Mouse (Mus musculus) embryonic facial prominence, embryonic 10.5 days (tissue): ENCODE measurements around the gene Gpc3. TPM values are rescaled to one million over a fixed set of nuclear protein-coding genes. Genes with fewer than 3 reads are reported as not detected.

Experiments
- DNase-seq: peaks from one replicate; pipeline ENCODE4 v3.0.0-alpha.2; 2017; ENCODE audit warnings: low spot score
- H3K27ac ChIP-seq: fragments of 300-500 bp; sonication (generic); replicated peaks from 2 replicates; pipeline ENCODE4 v1.5.1; 2016; ENCODE audit warnings: mild to moderate bottlenecking
- H3K27me3 ChIP-seq: fragments of 300-500 bp; sonication (generic); replicated peaks from 2 replicates; pipeline ENCODE4 v1.6.1; 2016; ENCODE audit warnings: low read depth, mild to moderate bottlenecking; ENCODE audit not compliant: poor library complexity, severe bottlenecking
- H3K36me3 ChIP-seq: fragments of 300-500 bp; sonication (generic); replicated peaks from 2 replicates; pipeline ENCODE4 v1.6.1; 2016; ENCODE audit warnings: mild to moderate bottlenecking, moderate library complexity
- H3K4me1 ChIP-seq: fragments of 300-500 bp; sonication (generic); 2 replicates; pipeline ENCODE4 v1.6.1; 2016
- H3K4me3 ChIP-seq: fragments of 300-500 bp; sonication (generic); 2 replicates; pipeline ENCODE4 v1.5.1; 2016; ENCODE audit warnings: mild to moderate bottlenecking, moderate library complexity
- H3K9me3 ChIP-seq: fragments of 300-500 bp; sonication (generic); 2 replicates; pipeline ENCODE4 v1.6.1; 2016; ENCODE audit warnings: mild to moderate bottlenecking
- WGBS: fragments of 180-500 bp; shearing (Covaris S2); methylation state at CpG from one replicate; pipeline ENCODE4 v1.1.7; 2016; 5-methylcytosine and 5-hydroxymethylcytosine counted together
- polyA plus RNA-seq: library from polyadenylated mRNA; unstranded; fragments of >200 nt; fragmentation: Nextera tagmentation; extraction: Ambion mirVana; gene quantifications from 2 replicates; pipeline ENCODE4 v1.2.1, GENCODE M21; 2016

The Gpc3 gene
- polyA plus RNA-seq, 1 experiment from 2014 or later: 722 TPM

- WGBS: 49% methylated on average over 5 of the region's 5 CpGs
- Histone ChIP-seq H3K4me1 (peaks cover 41% of the 10 kb centered on the region), H3K36me3 (no peaks in the 10 kb centered on the region), H3K27me3 (peaks cover 54% of the 10 kb centered on the region), H3K9me3 (no peaks in the 10 kb centered on the region), H3K4me3 (no peak overlapping the region), H3K27ac (0 out of 2 replicates have a peak overlapping the region, but pooled peaks have one; percentile 67)
- DNase-seq: no peak
Observed at GRCm38 (mm10) chrX:52616152-52616551, 2.4 kb upstream of the Gpc3 start.

GRCm38 (mm10) chrX:52614031-52614381, 256 bp upstream of the Gpc3 start:
- H3K9me3 ChIP-seq: no peaks in the 10 kb centered on the region
- peak; percentile 92 for DNase-seq
- H3K27me3 ChIP-seq: peaks cover 57% of the 10 kb centered on the region
- H3K4me3 ChIP-seq: peak overlapping the region; percentile 74
- H3K36me3 ChIP-seq: no peaks in the 10 kb centered on the region
- H3K27ac ChIP-seq: peak overlapping the region; percentile 90
- peaks cover 41% of the 10 kb centered on the region for H3K4me1 ChIP-seq
- 21% methylated on average over 23 of the region's 23 CpGs for WGBS

GRCm38 (mm10) chrX:52612806-52613205, 944 bp downstream of the Gpc3 start:
- H3K27me3 ChIP-seq: peaks cover 50% of the 10 kb centered on the region
- WGBS: 12% methylated on average over 12 of the region's 12 CpGs
- no peaks in the 10 kb centered on the region for H3K9me3 ChIP-seq
- H3K4me3 ChIP-seq: peak overlapping the region; percentile 74
- H3K36me3 ChIP-seq: no peaks in the 10 kb centered on the region
- DNase-seq: no peak
- H3K4me1 ChIP-seq: peaks cover 32% of the 10 kb centered on the region
- peak overlapping the region; percentile 90 for H3K27ac ChIP-seq

- Histone ChIP-seq H3K27me3 (peaks cover 43% of the 10 kb centered on the region), H3K27ac (peak overlapping the region; percentile 90), H3K4me3 (peak overlapping the region; percentile 74), H3K36me3 (no peaks in the 10 kb centered on the region), H3K9me3 (no peaks in the 10 kb centered on the region), H3K4me1 (peaks cover 26% of the 10 kb centered on the region)
- no peak for DNase-seq
- WGBS: 21% methylated on average over 28 of the region's 28 CpGs
Observed at GRCm38 (mm10) chrX:52611987-52612670, 1.6 kb downstream of the Gpc3 start.

- Histone ChIP-seq H3K27ac (peak overlapping the region; percentile 90), H3K4me3 (peak overlapping the region; percentile 74), H3K27me3 (peaks cover 39% of the 10 kb centered on the region), H3K4me1 (peaks cover 23% of the 10 kb centered on the region), H3K9me3 (no peaks in the 10 kb centered on the region), H3K36me3 (no peaks in the 10 kb centered on the region; the same call in 1 of the 2 replicates)
- DNase-seq: no peak
- WGBS: 40% methylated on average over 6 of the region's 6 CpGs
Observed at GRCm38 (mm10) chrX:52611541-52611940, 2.2 kb downstream of the Gpc3 start.

- no peak overlapping the region for H3K27ac ChIP-seq
- DNase-seq: no peak
- no peaks in the 10 kb centered on the region for H3K4me1 ChIP-seq
- no peak overlapping the region for H3K4me3 ChIP-seq
- WGBS: 69% methylated on average over 4 of the region's 4 CpGs
- H3K36me3 ChIP-seq: peaks cover 27% of the 10 kb centered on the region
- H3K27me3 ChIP-seq: no peaks in the 10 kb centered on the region
- no peaks in the 10 kb centered on the region for H3K9me3 ChIP-seq
Observed at GRCm38 (mm10) chrX:52603143-52603542, 10.6 kb downstream of the Gpc3 start.

- WGBS: 74% methylated on average over 1 of the region's 1 CpGs
- Histone ChIP-seq H3K4me3 (no peak overlapping the region), H3K9me3 (no peaks in the 10 kb centered on the region), H3K4me1 (no peaks in the 10 kb centered on the region), H3K27ac (no peak overlapping the region), H3K27me3 (no peaks in the 10 kb centered on the region), H3K36me3 (peaks cover 19% of the 10 kb centered on the region)
- DNase-seq: no peak
Observed at GRCm38 (mm10) chrX:52599246-52599645, 14.5 kb downstream of the Gpc3 start.

- Histone ChIP-seq H3K9me3 (no peaks in the 10 kb centered on the region), H3K4me3 (no peak overlapping the region), H3K36me3 (peaks cover 35% of the 10 kb centered on the region), H3K4me1 (no peaks in the 10 kb centered on the region), H3K27ac (no peak overlapping the region), H3K27me3 (no peaks in the 10 kb centered on the region)
- DNase-seq: no peak
Observed at GRCm38 (mm10) chrX:52587671-52588070, 26.1 kb downstream of the Gpc3 start.

- Histone ChIP-seq H3K9me3 (no peaks in the 10 kb centered on the region), H3K27ac (no peak overlapping the region), H3K36me3 (peaks cover 16% of the 10 kb centered on the region), H3K27me3 (peaks cover 18% of the 10 kb centered on the region), H3K4me1 (no peaks in the 10 kb centered on the region), H3K4me3 (no peak overlapping the region)
- no peak for DNase-seq
- WGBS: 83% methylated on average over 4 of the region's 4 CpGs
Observed at GRCm38 (mm10) chrX:52559995-52560394, 53.8 kb downstream of the Gpc3 start.

- Histone ChIP-seq H3K4me3 (no peak overlapping the region), H3K9me3 (no peaks in the 10 kb centered on the region), H3K27me3 (peaks cover 18% of the 10 kb centered on the region), H3K36me3 (peaks cover 16% of the 10 kb centered on the region), H3K27ac (no peak overlapping the region), H3K4me1 (no peaks in the 10 kb centered on the region)
- 72% methylated on average over 5 of the region's 5 CpGs for WGBS
- no peak for DNase-seq
Observed at GRCm38 (mm10) chrX:52558526-52558925, 55.2 kb downstream of the Gpc3 start.

GRCm38 (mm10) chrX:52557489-52557888, 56.3 kb downstream of the Gpc3 start:
- Histone ChIP-seq H3K27ac (no peak overlapping the region), H3K36me3 (peaks cover 16% of the 10 kb centered on the region), H3K9me3 (no peaks in the 10 kb centered on the region), H3K4me1 (no peaks in the 10 kb centered on the region), H3K4me3 (no peak overlapping the region), H3K27me3 (peaks cover 18% of the 10 kb centered on the region)
- WGBS: 80% methylated on average over 6 of the region's 6 CpGs
- DNase-seq: no peak

- Histone ChIP-seq H3K9me3 (no peaks in the 10 kb centered on the region), H3K36me3 (peaks cover 3% of the 10 kb centered on the region), H3K27me3 (peaks cover 21% of the 10 kb centered on the region), H3K4me3 (no peak overlapping the region), H3K4me1 (peaks cover 14% of the 10 kb centered on the region), H3K27ac (no peak overlapping the region)
- WGBS: 87% methylated on average over 1 of the region's 1 CpGs
- no peak for DNase-seq
Observed at GRCm38 (mm10) chrX:52551296-52551695, 62.5 kb downstream of the Gpc3 start.

GRCm38 (mm10) chrX:52544623-52545022, 69.1 kb downstream of the Gpc3 start:
- H3K27ac ChIP-seq: no peak overlapping the region
- peaks cover 14% of the 10 kb centered on the region for H3K4me1 ChIP-seq
- no peak overlapping the region for H3K4me3 ChIP-seq
- peaks cover 3% of the 10 kb centered on the region; the same call in 1 of the 2 replicates for H3K36me3 ChIP-seq
- H3K27me3 ChIP-seq: peaks cover 22% of the 10 kb centered on the region
- 68% methylated on average over 3 of the region's 3 CpGs for WGBS
- H3K9me3 ChIP-seq: no peaks in the 10 kb centered on the region
- no peak for DNase-seq
